Mouse (Mus musculus) lung, embryonic 16.5 days (tissue): Measurements from ENCODE around the gene Atp11a. TPM values are rescaled to one million over a fixed set of nuclear protein-coding genes. Genes with fewer than 3 reads are reported as not detected.
A peak's percentile ranks its signal among the peaks of the same experiment; 100 is the strongest.

Source experiments
- ATAC-seq: fragments of 200-750 bp; cut with Nextera tagmentation; 2 replicates; pipeline ENCODE4 v1.8.0; 2017; ENCODE audit warnings: low read depth, mild to moderate bottlenecking, moderate library complexity
- H3K27ac ChIP-seq: fragments of 300-500 bp; sonication (generic); 2 replicates; pipeline ENCODE4 v1.5.1; 2014; ENCODE audit warnings: mild to moderate bottlenecking, control low read depth, low read length
- H3K27me3 ChIP-seq: fragments of 300-500 bp; sonication (generic); 2 replicates; pipeline ENCODE4 v1.6.1; 2014; ENCODE audit warnings: low read depth, low read length, mixed read lengths; ENCODE audit not compliant: control insufficient read depth, insufficient read depth
- H3K36me3 ChIP-seq: fragments of 300-500 bp; sonication (generic); 2 replicates; pipeline ENCODE4 v1.6.1; 2014; ENCODE audit warnings: low read length; ENCODE audit not compliant: control insufficient read depth, insufficient read depth
- H3K4me1 ChIP-seq: fragments of 300-500 bp; sonication (generic); replicated peaks from 2 replicates; pipeline ENCODE4 v1.6.1; 2014; ENCODE audit warnings: low read length, mixed read lengths; ENCODE audit not compliant: control insufficient read depth, insufficient read depth
- H3K4me2 ChIP-seq: fragments of 300-500 bp; sonication (generic); 2 replicates; pipeline ENCODE4 v1.6.1; 2014; ENCODE audit warnings: low read depth, low read length, control low read depth
- H3K4me3 ChIP-seq: fragments of 300-500 bp; sonication (generic); 2 replicates; pipeline ENCODE4 v1.5.1; 2014; ENCODE audit warnings: mild to moderate bottlenecking, low read length, control low read depth
- H3K9ac ChIP-seq: fragments of 300-500 bp; sonication (generic); 2 replicates; pipeline ENCODE4 v1.6.1; 2014; ENCODE audit warnings: low read length, control low read depth
- H3K9me3 ChIP-seq: fragments of 300-500 bp; sonication (generic); 2 replicates; pipeline ENCODE4 v1.6.1; 2016; ENCODE audit warnings: low read length; ENCODE audit not compliant: control insufficient read depth
- WGBS: fragments of 180-500 bp; shearing (Covaris S2); extraction: QIAGEN DNeasy Blood & Tissue Kit; methylation state at CpG from one replicate; pipeline ENCODE4 v1.1.7; 2014; 5-methylcytosine and 5-hydroxymethylcytosine counted together
- polyA plus RNA-seq: library from polyadenylated mRNA; unstranded; fragments of >200 nt; fragmentation: Nextera tagmentation; extraction: Ambion mirVana; gene quantifications from 2 replicates; pipeline ENCODE4 v1.2.1, GENCODE M21; 2015

Gene Atp11a
- polyA plus RNA-seq, 1 experiment from 2014 or later = 15.7 TPM

DNA sequence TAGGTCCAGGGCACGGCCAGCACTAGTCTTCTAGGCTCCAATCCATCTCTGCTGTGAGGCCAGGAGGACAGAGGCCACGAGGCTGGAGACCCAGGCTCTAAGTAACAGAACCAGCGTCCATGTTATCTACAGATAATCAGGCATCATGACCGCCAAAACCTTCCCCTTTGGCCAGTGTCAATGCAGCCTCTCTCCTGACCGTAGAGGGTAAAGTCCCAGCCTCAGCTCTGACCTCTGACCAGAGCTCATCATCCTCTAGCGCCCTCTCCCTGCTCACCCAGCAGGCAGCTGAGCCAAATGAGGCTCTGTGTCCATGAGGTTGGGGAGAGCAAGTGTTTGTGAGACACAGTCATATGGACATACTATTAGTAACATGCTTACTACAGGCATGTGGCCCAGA, 42.3 kb downstream of the Atp11a start:
- H3K27ac ChIP-seq = no peak overlapping the region
- WGBS = 66% methylated on average over 6 of the region's 6 CpGs
- no peaks in the 10 kb centered on the region for H3K9me3 ChIP-seq
- H3K4me2 ChIP-seq = no peak overlapping the region
- no peaks in the 10 kb centered on the region for H3K27me3 ChIP-seq
- no peak for ATAC-seq
- no peak overlapping the region for H3K9ac ChIP-seq
- H3K36me3 ChIP-seq = no peaks in the 10 kb centered on the region
- H3K4me3 ChIP-seq = no peak overlapping the region
- peaks cover 53% of the 10 kb centered on the region for H3K4me1 ChIP-seq

DNA sequence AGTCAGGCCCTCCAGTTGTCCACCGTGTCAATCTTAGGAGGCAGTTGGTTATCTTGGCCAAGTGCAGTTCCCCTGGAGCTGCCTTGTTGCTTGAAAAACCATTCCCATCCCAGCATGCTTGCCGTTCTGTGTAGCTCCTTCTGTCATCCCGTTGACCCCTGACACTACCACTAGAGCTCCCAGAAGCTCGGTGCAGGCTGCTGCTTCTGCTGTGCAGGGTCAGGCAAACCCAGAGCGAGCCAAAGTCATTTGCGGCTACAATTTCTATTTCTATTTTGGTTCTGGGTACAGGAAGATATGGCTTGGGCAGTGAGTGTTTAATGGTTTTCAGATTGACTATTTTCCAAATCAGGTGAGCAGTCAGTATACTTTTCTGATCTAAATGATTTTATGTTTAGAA, 43.0 kb downstream of the Atp11a start:
- H3K4me2 ChIP-seq = no peak overlapping the region
- ATAC-seq = no peak
- H3K27me3 ChIP-seq = no peaks in the 10 kb centered on the region
- H3K36me3 ChIP-seq = no peaks in the 10 kb centered on the region
- no peak overlapping the region for H3K27ac ChIP-seq
- WGBS = 53% methylated on average over 6 of the region's 6 CpGs
- H3K9ac ChIP-seq = no peak overlapping the region
- no peak overlapping the region for H3K4me3 ChIP-seq
- peaks cover 51% of the 10 kb centered on the region for H3K4me1 ChIP-seq
- no peaks in the 10 kb centered on the region for H3K9me3 ChIP-seq

DNA sequence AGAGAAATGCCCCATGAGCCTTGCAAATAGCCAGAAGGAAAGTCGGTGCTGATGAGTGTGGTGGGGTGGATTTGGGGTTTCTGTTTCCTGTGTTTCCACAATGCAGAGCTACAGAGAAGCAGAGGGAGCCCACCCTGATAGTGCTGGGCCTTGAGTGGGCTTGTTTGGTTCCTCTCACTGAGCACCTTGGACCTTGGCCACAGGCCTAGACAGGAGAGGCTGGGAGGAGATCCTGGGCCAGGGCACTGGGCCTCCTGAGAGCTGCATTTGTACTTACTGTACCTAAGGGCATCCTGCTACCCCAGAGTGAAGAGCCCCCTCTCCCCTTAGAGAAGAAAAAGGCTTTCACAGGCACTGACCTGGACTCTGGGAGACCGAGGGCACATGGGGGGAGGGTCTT, 43.4 kb downstream of the Atp11a start:
- Histone ChIP-seq H3K4me2 (no peak overlapping the region), H3K9ac (no peak overlapping the region), H3K27ac (no peak overlapping the region), H3K4me1 (peaks cover 49% of the 10 kb centered on the region), H3K9me3 (no peaks in the 10 kb centered on the region), H3K36me3 (no peaks in the 10 kb centered on the region), H3K27me3 (no peaks in the 10 kb centered on the region), H3K4me3 (no peak overlapping the region)
- 48% methylated on average over 2 of the region's 2 CpGs for WGBS
- no peak for ATAC-seq

DNA sequence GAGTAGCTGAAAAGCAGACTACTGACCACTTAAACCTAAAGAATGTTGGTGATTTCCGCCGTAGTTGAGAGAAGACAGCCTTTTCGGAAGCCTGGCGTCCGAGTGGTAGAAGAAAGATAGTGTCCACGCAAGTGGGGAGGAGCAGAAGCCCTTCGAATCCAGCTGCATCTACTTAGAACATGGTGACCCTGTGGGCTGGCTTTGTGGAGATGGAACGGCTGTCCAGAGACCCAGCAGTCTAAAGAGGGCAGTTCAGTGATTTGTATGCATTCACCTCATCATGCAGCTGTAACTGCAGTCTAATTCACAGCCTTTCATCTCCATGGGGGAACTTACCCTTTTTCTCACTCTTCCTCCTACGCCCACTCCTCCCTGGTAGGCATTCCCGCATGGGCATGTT, 44.8 kb downstream of the Atp11a start:
- H3K27me3 ChIP-seq = no peaks in the 10 kb centered on the region
- H3K27ac ChIP-seq = 0 out of 2 replicates have a peak overlapping the region, but pooled peaks have one; percentile 26
- no peak overlapping the region for H3K9ac ChIP-seq
- WGBS = 44% methylated on average over 10 of the region's 10 CpGs
- peaks cover 60% of the 10 kb centered on the region for H3K4me1 ChIP-seq
- ATAC-seq = peak; percentile 50; the same call in 1 of the 2 replicates
- no peaks in the 10 kb centered on the region for H3K9me3 ChIP-seq
- H3K36me3 ChIP-seq = no peaks in the 10 kb centered on the region
- H3K4me3 ChIP-seq = no peak overlapping the region
- H3K4me2 ChIP-seq = no peak overlapping the region

DNA sequence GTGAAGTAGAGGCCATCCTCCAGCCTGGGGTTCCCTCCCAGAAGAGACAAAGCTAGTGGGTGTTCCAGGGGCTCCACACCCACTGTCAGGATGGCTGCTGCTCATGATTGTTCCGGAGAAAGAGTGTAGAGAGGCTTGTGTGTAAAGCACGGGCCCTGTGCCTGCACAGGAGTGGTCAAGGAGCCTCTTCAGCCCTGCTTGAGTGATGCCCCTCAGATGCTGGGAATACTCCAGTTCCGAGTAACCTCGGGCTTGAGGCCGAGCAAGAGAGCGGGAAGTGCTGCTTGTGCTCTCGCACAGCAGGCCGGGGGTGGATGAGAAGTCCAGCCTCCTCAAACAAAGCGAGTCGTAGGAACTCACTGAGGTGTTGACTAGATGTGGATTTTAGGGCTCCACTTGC, 46.3 kb downstream of the Atp11a start:
- Histone ChIP-seq H3K4me3 (no peak overlapping the region), H3K9ac (no peak overlapping the region), H3K27me3 (no peaks in the 10 kb centered on the region), H3K4me1 (peaks cover 67% of the 10 kb centered on the region), H3K9me3 (no peaks in the 10 kb centered on the region), H3K27ac (peak overlapping the region; percentile 64), H3K4me2 (no peak overlapping the region), H3K36me3 (no peaks in the 10 kb centered on the region)
- 56% methylated on average over 10 of the region's 10 CpGs for WGBS
- ATAC-seq = peak; percentile 57

DNA sequence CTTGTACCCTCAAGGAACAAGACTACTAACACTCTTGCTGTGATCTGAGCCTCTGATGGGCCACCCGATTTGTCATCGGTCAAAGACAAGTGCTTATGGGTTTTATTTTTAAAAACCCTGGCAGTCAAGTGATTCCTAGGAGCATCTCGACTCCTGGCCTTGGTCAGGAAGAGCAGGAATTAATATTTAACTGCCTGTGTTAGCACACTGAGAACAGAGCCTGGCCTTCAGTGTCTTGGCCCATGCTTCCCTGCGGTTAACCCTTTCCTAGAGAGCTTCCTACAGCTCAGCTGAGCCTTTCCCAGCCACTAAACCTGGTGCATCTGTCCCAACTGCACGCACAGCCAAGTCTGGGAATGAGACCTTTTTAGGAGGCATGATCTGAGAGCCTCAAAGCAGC, 48.1 kb downstream of the Atp11a start:
- Histone ChIP-seq H3K27ac (no peak overlapping the region), H3K27me3 (no peaks in the 10 kb centered on the region), H3K4me3 (no peak overlapping the region), H3K4me2 (no peak overlapping the region), H3K9me3 (no peaks in the 10 kb centered on the region), H3K36me3 (no peaks in the 10 kb centered on the region), H3K9ac (peak overlapping the region; percentile 17; the same call in 1 of the 2 replicates), H3K4me1 (peaks cover 72% of the 10 kb centered on the region)
- WGBS = 61% methylated on average over 5 of the region's 5 CpGs
- ATAC-seq = no peak

DNA sequence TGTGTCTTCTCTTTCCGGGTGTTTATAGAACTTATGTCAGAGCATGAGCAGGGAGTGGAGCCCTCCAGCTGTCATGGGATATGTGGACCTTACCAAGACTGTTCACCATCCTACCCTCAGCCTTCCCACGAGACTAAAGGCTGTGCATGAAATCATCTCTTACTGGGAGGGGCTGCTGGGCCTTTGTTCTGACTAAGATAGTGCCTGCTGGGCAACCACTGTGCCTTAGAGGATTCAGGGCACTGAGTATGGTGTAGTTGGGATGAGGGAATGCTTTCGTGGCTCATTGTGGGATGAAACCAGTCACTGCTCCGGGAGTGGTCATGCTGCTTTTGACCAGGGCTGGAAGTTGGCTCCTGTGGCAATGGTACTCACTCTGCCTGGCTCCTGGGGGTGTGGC, 48.8 kb downstream of the Atp11a start:
- Histone ChIP-seq H3K4me2 (no peak overlapping the region), H3K4me1 (peaks cover 66% of the 10 kb centered on the region), H3K27me3 (no peaks in the 10 kb centered on the region), H3K4me3 (no peak overlapping the region), H3K36me3 (no peaks in the 10 kb centered on the region), H3K9me3 (no peaks in the 10 kb centered on the region), H3K27ac (no peak overlapping the region), H3K9ac (no peak overlapping the region)
- 61% methylated on average over 4 of the region's 4 CpGs for WGBS
- no peak for ATAC-seq

DNA sequence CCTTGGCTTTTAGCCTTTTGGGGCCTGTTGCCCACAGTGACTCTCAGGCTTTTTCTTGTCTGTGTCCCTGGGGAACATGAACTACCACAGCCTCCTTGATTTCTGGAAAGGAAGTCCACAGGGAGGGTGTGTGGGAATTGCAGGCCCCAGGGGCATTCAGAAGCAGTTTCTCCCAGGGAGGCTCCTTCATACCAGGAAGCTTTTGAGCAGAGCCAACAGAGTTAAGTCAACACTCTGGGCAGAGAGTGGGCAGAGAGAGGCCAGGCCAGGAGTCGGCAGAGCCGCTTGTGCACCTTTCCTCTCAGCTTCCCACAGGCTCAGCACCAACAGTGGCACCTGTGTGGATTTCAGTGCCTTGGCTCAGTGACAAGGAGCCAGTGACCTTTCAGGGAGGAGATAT, 51.2 kb downstream of the Atp11a start:
- Histone ChIP-seq H3K9me3 (no peaks in the 10 kb centered on the region), H3K27ac (peak overlapping the region; percentile 91), H3K27me3 (no peaks in the 10 kb centered on the region), H3K4me2 (no peak overlapping the region), H3K4me1 (peaks cover 42% of the 10 kb centered on the region), H3K4me3 (no peak overlapping the region), H3K9ac (no peak overlapping the region), H3K36me3 (peaks cover 5% of the 10 kb centered on the region; the same call in 1 of the 2 replicates)
- peak; percentile 90 for ATAC-seq
- 68% methylated on average over 2 of the region's 2 CpGs for WGBS

DNA sequence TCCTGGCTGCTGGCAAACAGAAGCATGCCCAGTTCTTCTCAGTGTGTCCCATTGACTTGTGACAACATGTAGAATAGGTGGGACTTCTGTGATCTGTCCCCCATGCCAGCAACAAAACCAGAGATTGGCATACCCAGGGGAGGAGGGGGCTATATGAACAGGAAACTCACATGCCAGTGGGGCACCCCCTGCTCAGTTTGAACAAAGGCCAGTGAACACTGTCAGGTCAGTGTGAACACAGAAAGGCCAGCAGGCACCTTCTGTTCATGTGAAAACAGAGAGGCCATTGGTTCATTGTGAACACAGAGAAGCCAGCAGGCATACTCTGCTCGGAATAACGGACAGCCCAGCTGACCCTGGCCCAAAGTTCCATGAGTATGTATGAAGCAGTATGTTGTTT, 52.7 kb downstream of the Atp11a start:
- Histone ChIP-seq H3K4me2 (no peak overlapping the region), H3K4me3 (no peak overlapping the region), H3K9ac (no peak overlapping the region), H3K36me3 (peaks cover 5% of the 10 kb centered on the region; the same call in 1 of the 2 replicates), H3K27me3 (no peaks in the 10 kb centered on the region), H3K9me3 (no peaks in the 10 kb centered on the region), H3K27ac (peak overlapping the region; percentile 91; the same call in 1 of the 2 replicates), H3K4me1 (peaks cover 31% of the 10 kb centered on the region)
- WGBS = 92% methylated on average over 2 of the region's 2 CpGs
- ATAC-seq = no peak

DNA sequence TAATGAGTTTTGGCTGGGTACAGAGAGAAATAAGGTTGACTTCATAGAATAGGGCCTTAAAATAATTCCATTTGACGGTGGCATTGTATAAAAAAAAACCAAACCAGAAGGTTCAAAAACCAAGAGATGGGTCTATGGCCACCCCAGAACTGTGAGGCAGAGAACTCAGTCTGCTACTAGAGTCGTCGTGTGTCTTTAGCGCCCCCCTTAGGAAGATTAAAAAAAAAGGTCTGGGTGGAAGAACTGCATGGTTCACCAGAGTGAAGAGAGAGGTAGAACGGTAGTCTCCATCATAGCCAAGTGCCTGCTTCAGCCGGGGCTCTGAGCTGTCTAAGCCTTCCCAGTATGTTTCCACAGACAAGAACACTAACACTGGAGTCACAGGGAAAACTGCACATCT, 54.4 kb downstream of the Atp11a start:
- H3K36me3 ChIP-seq = peaks cover 5% of the 10 kb centered on the region; the same call in 1 of the 2 replicates
- no peak overlapping the region for H3K4me2 ChIP-seq
- H3K4me1 ChIP-seq = peaks cover 21% of the 10 kb centered on the region
- no peak overlapping the region for H3K4me3 ChIP-seq
- no peaks in the 10 kb centered on the region for H3K27me3 ChIP-seq
- H3K9ac ChIP-seq = no peak overlapping the region
- H3K27ac ChIP-seq = no peak overlapping the region
- no peaks in the 10 kb centered on the region for H3K9me3 ChIP-seq
- no peak for ATAC-seq
- 43% methylated on average over 6 of the region's 6 CpGs for WGBS
